Mouse (Mus musculus): ENCODE data around the gene Casp14. TPM values are rescaled to one million over a fixed set of nuclear protein-coding genes. Genes with fewer than 3 reads are reported as not detected.

The Casp14 gene
- polyA plus RNA-seq (2015; fragmentation: Nextera tagmentation; extraction: Ambion mirVana): not detected in 2 replicates

DNA sequence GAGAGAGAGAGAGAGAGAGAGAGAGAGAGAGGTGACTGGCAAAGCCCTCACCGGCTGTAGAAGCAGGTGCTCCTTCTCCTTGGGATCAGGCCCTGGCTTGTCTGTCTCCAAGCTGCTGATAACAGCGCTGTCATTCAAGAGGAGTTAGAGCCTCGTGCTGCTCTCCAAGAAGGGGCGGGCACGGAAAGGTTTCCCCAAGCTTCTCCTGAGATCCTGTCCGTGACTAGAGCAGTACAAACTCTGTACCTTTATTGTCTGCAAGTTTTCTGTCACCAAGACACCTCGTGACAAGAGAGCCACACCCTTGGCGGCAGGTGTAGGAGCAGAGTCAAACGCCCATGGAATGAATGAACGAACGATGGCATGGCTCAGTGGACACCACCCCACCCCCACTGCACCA, at the start of gene Casp14:
Gene Casp14 (minus strand): TSS at position 239 of the 400 bp plus-strand sequence.
- Histone ChIP-seq H3K9me3 (no peaks in the 10 kb centered on the region), H3K4me2 (no peak within 1 kb of the TSS), H3K27ac (replicated peaks) (no peak within 1 kb of the TSS), H3K9ac (no peak within 1 kb of the TSS), H3K27me3 (replicated peaks) (no peaks in the 10 kb centered on the region), H3K4me1 (no peaks in the 10 kb centered on the region), H3K4me3 (no peak within 1 kb of the TSS), H3K36me3 (no peaks in the 10 kb centered on the region)
- WGBS: 43% methylated on average over 11 of the region's 11 CpGs
- ATAC-seq (ENCODE audit: extremely low read depth, insufficient number of reproducible peaks, low FRiP score, low TSS enrichment): no peak

DNA sequence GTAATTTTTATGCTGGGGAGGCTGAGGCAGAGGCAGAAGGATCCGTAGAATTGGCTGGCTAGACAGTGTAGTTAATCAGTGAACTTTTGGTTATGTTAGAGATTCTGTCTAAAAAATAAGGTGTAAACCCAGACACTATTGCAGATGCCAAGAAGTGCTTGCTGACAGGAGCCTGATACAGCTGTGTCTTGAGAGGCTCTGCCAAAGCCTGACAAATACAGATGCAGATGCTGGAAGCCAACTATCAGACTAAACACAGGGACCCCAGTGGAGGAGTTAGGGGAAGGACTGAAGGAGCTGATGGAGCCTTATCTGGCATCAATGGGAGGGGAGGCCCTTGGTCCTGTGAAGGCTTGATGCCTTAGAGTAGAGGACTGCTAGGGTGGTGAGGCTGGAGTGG, 47.5 kb upstream of the Casp14 start:
- 54% methylated on average over 1 of the region's 1 CpGs for WGBS
- no peak for ATAC-seq (ENCODE audit: extremely low read depth, insufficient number of reproducible peaks, low FRiP score, low TSS enrichment)

DNA sequence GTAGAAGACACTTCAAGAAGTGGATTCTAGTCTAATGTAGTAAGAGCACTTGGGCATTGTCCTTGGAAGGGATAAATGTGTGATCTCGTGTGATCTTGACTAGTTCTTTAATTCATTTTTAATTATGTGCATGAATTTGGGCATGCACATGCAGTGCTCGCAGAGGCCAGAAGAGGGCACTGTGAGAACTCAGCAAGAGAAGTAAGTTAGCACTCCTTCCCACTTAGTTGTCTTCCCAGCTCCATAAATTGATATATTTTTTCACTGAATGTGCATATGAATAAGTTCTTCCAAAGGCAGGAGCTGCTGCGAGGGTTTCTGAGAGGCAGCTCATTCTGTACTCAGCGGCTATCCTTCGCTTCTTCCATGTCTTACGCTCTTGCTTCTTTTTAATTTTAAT, 37.9 kb upstream of the Casp14 start:
- Histone ChIP-seq H3K36me3 (no peaks in the 10 kb centered on the region), H3K9ac (no peak overlapping the region), H3K9me3 (no peaks in the 10 kb centered on the region), H3K4me3 (no peak overlapping the region), H3K4me1 (peaks cover 6% of the 10 kb centered on the region), H3K4me2 (no peak overlapping the region), H3K27me3 (replicated peaks) (peaks cover 28% of the 10 kb centered on the region), H3K27ac (replicated peaks) (no peak overlapping the region)
- 37% methylated on average over 6 of the region's 6 CpGs for WGBS
- no peak for ATAC-seq (ENCODE audit: extremely low read depth, insufficient number of reproducible peaks, low FRiP score, low TSS enrichment)

More for the DNA sequence above, 47.5 kb upstream of the Casp14 start:
- peaks cover 9% of the 10 kb centered on the region; the same call in 1 of the 2 replicates for H3K9me3 ChIP-seq
- H3K36me3 ChIP-seq: no peaks in the 10 kb centered on the region
- H3K4me2 ChIP-seq: no peak overlapping the region
- no peak overlapping the region for H3K27ac ChIP-seq (replicated peaks)
- H3K4me3 ChIP-seq: no peak overlapping the region
- no peaks in the 10 kb centered on the region for H3K4me1 ChIP-seq
- H3K27me3 ChIP-seq (replicated peaks): no peaks in the 10 kb centered on the region
- H3K9ac ChIP-seq: no peak overlapping the region

DNA sequence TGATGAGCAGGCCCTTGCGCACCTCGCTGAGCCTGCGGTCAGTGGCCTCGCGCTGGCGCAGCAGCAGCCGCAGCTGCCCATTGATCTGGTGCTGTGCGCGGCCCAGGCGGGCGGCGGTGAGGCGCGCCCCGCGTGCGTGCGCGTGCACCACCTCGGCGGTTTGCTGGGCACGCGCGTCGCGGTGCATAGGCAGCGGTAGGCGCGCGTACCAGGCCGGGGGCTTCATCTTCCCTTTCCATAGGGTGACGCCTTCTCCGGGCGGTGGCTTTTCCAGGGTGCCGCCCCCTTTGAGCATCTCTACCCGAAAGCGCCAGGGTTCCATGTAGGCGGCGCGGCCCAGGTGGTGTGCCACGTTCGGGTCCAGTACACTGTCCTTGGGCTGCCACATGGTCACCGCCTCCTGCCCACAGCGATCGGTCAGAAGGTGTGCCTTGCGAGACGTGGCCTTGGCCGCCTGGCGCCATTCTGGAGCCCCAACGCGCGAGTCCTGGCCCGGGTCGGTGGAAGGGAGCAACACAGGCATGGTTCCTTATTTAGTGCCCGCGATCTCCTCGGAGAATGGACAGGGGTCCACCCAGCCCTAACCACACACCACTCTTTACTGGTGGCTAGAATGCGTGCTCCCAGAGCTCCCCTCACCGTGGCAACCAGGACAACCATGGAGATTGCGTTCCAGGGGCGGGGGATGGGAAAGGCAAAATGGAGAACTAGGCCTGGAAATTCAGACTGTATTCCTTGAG, 34.5 kb upstream of the Casp14 start, which contains the start of gene Ccdc105:
Gene Ccdc105 (minus strand): TSS at position 614 of the 740 bp plus-strand sequence.
- ATAC-seq (ENCODE audit: extremely low read depth, insufficient number of reproducible peaks, low FRiP score, low TSS enrichment): 0 out of 2 replicates have a peak, but pooled peaks have one; percentile 32
- peaks cover 6% of the 10 kb centered on the region for H3K4me1 ChIP-seq
- peaks cover 59% of the 10 kb centered on the region for H3K27me3 ChIP-seq (replicated peaks)
- no peaks in the 10 kb centered on the region for H3K36me3 ChIP-seq
- peak within 1 kb of the TSS; percentile 65 for H3K4me3 ChIP-seq
- 0 out of 2 replicates have a peak within 1 kb of the TSS, but pooled peaks have one; percentile 28 for H3K27ac ChIP-seq (replicated peaks)
- WGBS: 1% methylated on average over 61 of the region's 61 CpGs
- H3K4me2 ChIP-seq: peak within 1 kb of the TSS; percentile 90
- H3K9me3 ChIP-seq: no peaks in the 10 kb centered on the region
- H3K9ac ChIP-seq: peak within 1 kb of the TSS; percentile 81

DNA sequence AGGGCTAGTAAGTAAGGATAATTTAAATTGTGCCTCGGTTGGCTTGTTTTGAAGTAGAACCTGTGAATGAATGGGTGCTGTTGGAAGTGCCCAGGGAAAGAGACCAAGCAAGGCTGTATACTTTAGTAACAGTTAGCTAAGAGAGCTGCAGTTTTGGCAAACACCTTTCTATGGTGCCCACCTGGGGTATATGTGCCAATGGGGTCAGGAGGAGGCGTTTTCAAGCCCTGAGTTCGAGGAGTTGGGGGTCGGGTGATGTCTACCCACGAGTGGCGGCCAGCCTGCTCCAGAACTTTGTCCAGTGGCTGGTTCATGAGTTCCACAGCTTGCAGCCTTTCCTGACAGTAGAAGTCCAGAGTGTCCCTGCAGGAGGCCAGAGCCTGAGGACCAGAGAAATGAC, 30.9 kb upstream of the Casp14 start:
- ATAC-seq (ENCODE audit: extremely low read depth, insufficient number of reproducible peaks, low FRiP score, low TSS enrichment): no peak
- peaks cover 12% of the 10 kb centered on the region for H3K4me1 ChIP-seq
- no peak overlapping the region for H3K4me2 ChIP-seq
- peaks cover 68% of the 10 kb centered on the region for H3K27me3 ChIP-seq (replicated peaks)
- no peak overlapping the region for H3K9ac ChIP-seq
- WGBS: 75% methylated on average over 6 of the region's 6 CpGs
- no peaks in the 10 kb centered on the region for H3K36me3 ChIP-seq
- H3K27ac ChIP-seq (replicated peaks): no peak overlapping the region
- H3K4me3 ChIP-seq: no peak overlapping the region
- no peaks in the 10 kb centered on the region for H3K9me3 ChIP-seq

DNA sequence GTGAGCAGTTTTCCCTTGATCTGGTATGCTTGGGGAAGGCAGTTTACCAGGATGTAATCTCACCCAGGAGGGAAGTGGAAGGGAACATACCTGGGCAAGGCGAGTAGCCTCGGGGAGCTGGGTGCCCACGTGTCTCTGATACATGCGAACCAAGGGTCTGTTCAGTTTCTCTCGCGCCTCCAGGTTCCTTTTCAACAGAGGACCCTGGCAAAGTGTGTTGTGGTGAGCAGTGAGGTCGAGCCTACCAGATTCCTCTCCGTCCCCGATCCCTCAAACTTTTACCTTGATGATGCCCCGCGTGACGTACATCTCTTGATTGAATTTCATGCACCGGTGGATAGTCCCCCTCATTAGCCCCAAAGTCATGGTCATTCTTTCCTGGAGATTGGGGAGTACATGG, 30.1 kb upstream of the Casp14 start:
- Histone ChIP-seq H3K36me3 (no peaks in the 10 kb centered on the region), H3K9ac (no peak overlapping the region), H3K27me3 (replicated peaks) (peaks cover 67% of the 10 kb centered on the region), H3K4me2 (0 out of 2 replicates have a peak overlapping the region, but pooled peaks have one; percentile 69), H3K4me1 (peaks cover 12% of the 10 kb centered on the region), H3K9me3 (no peaks in the 10 kb centered on the region), H3K27ac (replicated peaks) (no peak overlapping the region), H3K4me3 (no peak overlapping the region)
- ATAC-seq (ENCODE audit: extremely low read depth, insufficient number of reproducible peaks, low FRiP score, low TSS enrichment): no peak
- WGBS: 69% methylated on average over 13 of the region's 13 CpGs

DNA sequence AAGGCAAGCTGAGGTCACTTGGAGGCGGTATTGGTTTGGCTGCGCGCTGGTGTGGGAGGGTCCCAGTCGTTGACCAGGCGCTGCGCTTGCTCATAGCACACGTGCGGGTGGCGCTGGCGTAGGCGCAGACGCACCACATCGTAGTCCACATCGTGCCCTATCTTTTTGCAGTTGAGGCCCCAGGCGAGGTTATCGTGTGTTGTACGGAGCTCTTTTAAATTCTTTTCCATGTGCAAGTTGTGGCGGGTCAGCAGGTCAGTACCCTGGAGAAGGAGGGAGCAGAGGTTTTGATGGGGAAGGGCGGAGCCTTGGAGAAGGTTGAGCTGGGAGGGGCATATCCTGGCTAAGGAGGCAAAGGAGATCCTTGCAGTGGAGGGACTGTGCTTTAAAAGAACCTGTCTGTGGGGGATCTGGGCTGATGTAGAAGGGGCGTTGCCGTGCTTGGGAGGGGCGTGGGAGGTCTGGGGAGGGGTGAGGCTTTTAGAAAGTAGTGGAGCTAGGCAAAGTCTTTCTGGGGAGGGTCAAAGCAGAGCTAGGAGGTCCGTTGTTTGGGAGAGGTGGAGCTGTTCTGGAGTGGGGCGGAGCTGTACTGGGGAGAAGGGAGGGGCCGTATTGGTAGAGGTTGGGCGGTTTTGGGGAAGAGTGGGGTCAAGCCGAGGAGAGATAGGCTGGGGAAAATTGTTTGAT, 29.1 kb upstream of the Casp14 start:
- WGBS: under 1% methylated on average over 27 of the region's 27 CpGs
- Histone ChIP-seq H3K4me3 (peak overlapping the region; percentile 43), H3K27ac (replicated peaks) (no peak overlapping the region), H3K36me3 (no peaks in the 10 kb centered on the region), H3K4me2 (peak overlapping the region; percentile 69), H3K4me1 (peaks cover 11% of the 10 kb centered on the region), H3K9me3 (no peaks in the 10 kb centered on the region), H3K9ac (peak overlapping the region; percentile 48; the same call in 1 of the 2 replicates), H3K27me3 (replicated peaks) (peaks cover 57% of the 10 kb centered on the region)
- ATAC-seq (ENCODE audit: extremely low read depth, insufficient number of reproducible peaks, low FRiP score, low TSS enrichment): no peak

DNA sequence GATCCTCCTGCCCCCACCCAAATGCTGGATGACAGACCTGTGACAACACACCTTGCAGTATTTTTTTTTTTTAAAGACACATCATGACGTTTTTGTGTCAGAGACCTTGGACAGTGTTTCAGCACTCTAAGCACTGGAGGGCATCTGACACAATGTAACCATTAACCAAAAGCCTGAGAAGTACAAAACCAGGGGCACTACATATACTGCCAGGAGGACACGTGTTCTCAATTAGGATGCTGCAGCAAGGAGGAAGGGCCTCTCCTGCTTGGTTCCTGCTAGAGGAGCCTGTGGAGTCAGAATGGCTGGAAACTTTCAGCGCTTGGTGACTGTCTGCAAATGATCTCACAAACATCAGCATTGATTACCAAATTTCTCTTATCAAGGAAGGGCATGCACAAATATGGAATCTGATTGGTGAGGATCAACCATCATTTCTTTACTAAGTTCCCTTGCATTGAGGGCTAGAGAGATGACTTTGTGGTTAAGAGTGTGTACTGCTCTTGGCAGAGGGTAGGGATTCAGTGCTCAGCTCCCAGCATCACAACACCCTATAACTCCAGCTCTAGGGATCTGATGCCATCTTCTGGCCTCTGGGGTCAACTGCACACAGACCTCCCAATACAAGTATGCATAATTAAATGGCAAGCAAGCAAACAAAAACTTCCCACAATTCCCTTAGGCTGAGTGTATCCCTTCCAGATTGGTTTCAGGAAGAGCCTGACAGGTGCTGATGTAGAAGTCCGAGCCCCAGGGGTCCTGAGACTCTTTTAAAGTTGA, 27.5 kb upstream of the Casp14 start:
- Histone ChIP-seq H3K27ac (replicated peaks) (no peak overlapping the region), H3K4me1 (peaks cover 7% of the 10 kb centered on the region), H3K9ac (no peak overlapping the region), H3K4me2 (no peak overlapping the region), H3K4me3 (no peak overlapping the region), H3K27me3 (replicated peaks) (peaks cover 43% of the 10 kb centered on the region), H3K9me3 (no peaks in the 10 kb centered on the region), H3K36me3 (no peaks in the 10 kb centered on the region)
- no peak for ATAC-seq (ENCODE audit: extremely low read depth, insufficient number of reproducible peaks, low FRiP score, low TSS enrichment)
- WGBS: 53% methylated on average over 4 of the region's 4 CpGs

DNA sequence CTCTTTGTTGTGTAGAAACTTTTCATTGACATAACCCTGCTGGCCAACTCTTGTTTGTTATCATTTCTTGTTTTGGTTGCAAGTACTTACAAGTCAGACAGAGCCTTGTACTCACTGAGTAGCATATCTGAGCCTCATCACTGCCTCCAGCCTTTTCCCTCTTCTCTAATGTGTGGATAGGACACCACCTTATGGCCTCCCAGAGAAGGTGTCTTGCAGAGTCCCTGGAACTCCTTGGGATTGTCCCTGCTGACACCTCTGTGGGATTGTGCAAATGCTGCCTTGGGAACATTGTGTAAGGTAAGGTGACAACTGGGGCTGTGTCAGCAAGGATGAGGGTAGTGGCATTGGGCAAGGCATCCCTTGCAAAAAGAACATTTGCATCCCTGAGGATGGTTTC, 25.6 kb upstream of the Casp14 start:
- H3K4me1 ChIP-seq: peaks cover 7% of the 10 kb centered on the region
- H3K9me3 ChIP-seq: no peaks in the 10 kb centered on the region
- no peak for ATAC-seq (ENCODE audit: extremely low read depth, insufficient number of reproducible peaks, low FRiP score, low TSS enrichment)
- no peaks in the 10 kb centered on the region for H3K36me3 ChIP-seq
- no peak overlapping the region for H3K27ac ChIP-seq (replicated peaks)
- H3K9ac ChIP-seq: no peak overlapping the region
- no peak overlapping the region for H3K4me2 ChIP-seq
- no peak overlapping the region for H3K4me3 ChIP-seq
- peaks cover 28% of the 10 kb centered on the region for H3K27me3 ChIP-seq (replicated peaks)

DNA sequence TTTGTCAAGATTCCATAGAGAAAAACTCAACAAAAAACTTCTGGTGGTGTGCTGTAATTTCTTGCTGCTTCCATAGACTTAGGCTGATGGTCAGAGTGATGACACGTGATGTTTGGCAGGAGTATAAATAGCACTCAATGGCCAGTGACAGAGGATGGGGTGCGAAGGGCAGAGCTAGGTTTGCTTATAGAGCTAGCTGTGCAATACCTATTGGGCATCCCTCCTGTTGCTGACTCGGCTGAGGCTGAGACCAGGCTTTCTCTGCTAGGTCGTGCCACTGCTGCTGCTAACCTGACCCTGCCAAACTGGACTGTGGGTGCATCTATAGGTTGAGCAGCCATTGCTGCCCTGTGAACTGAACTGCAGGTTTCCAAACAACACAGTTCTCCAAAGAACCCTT, 21.7 kb upstream of the Casp14 start:
- no peak for ATAC-seq (ENCODE audit: extremely low read depth, insufficient number of reproducible peaks, low FRiP score, low TSS enrichment)
- 45% methylated on average over 4 of the region's 4 CpGs for WGBS
- no peak overlapping the region for H3K4me3 ChIP-seq
- no peak overlapping the region for H3K4me2 ChIP-seq
- no peak overlapping the region for H3K27ac ChIP-seq (replicated peaks)
- H3K4me1 ChIP-seq: no peaks in the 10 kb centered on the region
- H3K9ac ChIP-seq: no peak overlapping the region
- H3K9me3 ChIP-seq: no peaks in the 10 kb centered on the region
- H3K36me3 ChIP-seq: no peaks in the 10 kb centered on the region
- no peaks in the 10 kb centered on the region for H3K27me3 ChIP-seq (replicated peaks)

DNA sequence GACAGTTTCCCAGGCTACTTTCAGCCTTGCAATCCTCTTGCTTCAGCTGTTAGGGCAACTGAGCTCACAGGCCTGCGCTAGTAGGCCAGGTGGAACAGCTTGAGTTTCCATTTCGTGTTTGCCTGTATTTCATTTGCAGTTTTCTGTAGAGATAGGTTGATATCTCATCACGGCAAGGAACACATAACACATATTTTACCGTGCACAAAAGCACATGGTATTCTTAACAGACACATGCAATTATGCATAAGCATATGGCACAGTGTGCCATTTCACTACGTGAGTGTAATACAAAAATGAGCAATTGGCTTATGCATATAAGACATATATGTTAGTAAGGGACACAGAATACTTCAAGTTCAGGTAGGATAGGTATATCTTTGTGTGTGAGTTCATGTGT, 9.8 kb upstream of the Casp14 start:
- Histone ChIP-seq H3K27ac (replicated peaks) (no peak overlapping the region), H3K27me3 (replicated peaks) (no peaks in the 10 kb centered on the region)
- ATAC-seq (ENCODE audit: extremely low read depth, insufficient number of reproducible peaks, low FRiP score, low TSS enrichment): no peak

More for the DNA sequence above, 9.8 kb upstream of the Casp14 start:
- Histone ChIP-seq H3K36me3 (no peaks in the 10 kb centered on the region), H3K9ac (no peak overlapping the region), H3K9me3 (no peaks in the 10 kb centered on the region), H3K4me1 (no peaks in the 10 kb centered on the region), H3K4me3 (no peak overlapping the region), H3K4me2 (no peak overlapping the region)
- WGBS: 74% methylated on average over 5 of the region's 5 CpGs
